Mouse (Mus musculus): ENCODE measurements around the gene Dhx32.

GRCm38 (mm10) chr7:133782717-133783435 is at the start of gene Dhx32:
- TF ChIP-seq CTCF (IDR thresholded peaks at IDR 0.05; ENCODE audit: extremely low read depth, insufficient read depth, low read length) (peak; percentile 69), POLR2A (IDR thresholded peaks at IDR 0.05; ENCODE audit: extremely low read depth, insufficient read depth, low read length) (no peak)
